Mouse (Mus musculus) subcutaneous adipose tissue, adult 2 months (tissue): Measurements from ENCODE around the gene 2810408A11Rik. TPM values are rescaled to one million over a fixed set of nuclear protein-coding genes. Genes with fewer than 3 reads are reported as not detected.

Source experiments
- polyA plus RNA-seq: library from polyadenylated mRNA; depleted of rRNA; stranded (reverse); fragments of >200 nt; gene quantifications from 2 replicates; pipeline ENCODE4 v1.2.3, GENCODE M21; 2012; ENCODE audit warnings: low replicate concordance; rRNA removed

2810408A11Rik gene
- polyA plus RNA-seq: 0.82 and 2.1 TPM in 2 replicates

DNA sequence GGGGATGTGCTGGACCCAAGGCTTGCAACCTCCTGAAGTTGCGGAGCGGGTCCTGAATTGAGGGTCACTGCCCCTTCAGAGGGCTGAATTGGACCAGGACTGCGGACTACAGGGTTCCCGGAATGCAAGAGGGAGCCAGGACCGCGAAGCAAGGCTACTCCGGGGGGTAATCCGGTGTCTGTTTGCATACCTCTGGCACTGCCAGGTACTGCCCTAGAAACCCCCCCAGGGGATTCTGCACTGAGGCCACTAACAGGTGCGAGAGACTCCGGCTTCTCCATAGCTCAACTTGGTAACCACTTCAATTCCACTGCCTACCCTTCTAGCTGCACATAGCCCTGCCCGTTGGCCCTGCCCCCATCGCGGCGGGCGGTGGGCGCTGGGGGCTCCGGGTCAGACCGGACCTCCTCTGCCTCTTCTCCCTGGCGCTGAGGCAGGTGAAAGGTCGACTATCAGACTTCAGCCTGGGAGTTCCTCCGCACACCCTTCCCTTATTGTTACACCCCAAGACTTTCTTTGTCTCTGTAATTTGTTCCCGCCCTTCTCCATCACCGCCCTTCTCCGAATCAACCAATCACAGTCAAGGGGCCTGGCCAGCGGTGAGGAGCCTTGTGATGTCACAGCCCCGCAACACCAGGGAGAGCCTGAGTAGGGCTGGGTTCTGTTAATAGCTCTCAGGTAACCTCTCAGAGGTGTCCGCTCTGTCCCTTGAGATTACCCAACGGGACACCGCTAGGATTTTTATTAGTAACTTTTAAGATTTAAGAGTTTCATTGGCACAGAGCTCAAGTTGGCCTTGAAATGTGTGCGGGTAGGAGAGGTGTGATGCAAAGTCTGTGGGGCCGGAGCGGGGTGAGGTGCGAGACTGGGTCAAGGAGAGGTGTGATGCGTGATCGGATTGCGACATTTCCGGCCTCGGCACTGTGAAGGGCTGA, at the start of gene 2810408A11Rik, which contains the start of gene Neurl4:
TSS of gene 2810408A11Rik (minus strand) at position 517 of the 935 bp plus-strand sequence.
TSS of gene Neurl4 (plus strand) at position 602 of the 935 bp plus-strand sequence.

DNA sequence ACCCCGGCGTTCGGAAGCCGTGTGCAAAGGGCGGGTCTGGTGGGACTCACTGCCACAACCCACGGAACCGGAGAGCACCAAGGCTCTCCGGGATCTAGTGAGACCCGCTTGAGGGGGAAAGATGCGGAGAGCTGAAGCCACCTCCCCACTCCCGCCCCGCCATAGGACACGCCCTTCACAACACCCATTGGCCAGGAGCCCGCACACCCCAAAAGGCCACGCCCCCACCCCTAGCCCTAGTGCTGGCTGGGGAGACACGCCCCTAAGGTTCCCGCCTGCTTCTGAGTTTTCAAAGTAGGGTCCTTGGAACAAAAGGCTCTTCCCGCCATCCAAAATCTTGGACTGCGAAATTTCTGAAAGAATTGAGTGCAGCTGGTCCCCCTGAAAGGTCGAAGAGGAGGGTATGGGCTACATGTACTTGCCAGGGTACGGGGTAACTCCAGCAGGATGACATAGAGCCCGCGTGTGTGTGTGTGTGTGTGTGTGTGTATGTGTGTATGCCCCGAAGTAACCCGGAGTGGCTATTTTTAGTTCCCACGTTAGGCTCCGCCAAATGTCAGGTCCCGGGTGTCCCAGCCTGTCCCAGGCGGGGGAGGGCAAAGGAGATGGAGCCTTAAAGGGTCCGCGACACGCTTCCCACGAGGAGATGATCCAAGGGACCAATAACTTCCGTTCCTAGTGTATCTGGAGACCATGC, 47.4 kb upstream of the 2810408A11Rik start, which contains the start of gene Slc2a4:
TSS of gene Slc2a4 (minus strand) at position 123 of the 697 bp plus-strand sequence.

DNA sequence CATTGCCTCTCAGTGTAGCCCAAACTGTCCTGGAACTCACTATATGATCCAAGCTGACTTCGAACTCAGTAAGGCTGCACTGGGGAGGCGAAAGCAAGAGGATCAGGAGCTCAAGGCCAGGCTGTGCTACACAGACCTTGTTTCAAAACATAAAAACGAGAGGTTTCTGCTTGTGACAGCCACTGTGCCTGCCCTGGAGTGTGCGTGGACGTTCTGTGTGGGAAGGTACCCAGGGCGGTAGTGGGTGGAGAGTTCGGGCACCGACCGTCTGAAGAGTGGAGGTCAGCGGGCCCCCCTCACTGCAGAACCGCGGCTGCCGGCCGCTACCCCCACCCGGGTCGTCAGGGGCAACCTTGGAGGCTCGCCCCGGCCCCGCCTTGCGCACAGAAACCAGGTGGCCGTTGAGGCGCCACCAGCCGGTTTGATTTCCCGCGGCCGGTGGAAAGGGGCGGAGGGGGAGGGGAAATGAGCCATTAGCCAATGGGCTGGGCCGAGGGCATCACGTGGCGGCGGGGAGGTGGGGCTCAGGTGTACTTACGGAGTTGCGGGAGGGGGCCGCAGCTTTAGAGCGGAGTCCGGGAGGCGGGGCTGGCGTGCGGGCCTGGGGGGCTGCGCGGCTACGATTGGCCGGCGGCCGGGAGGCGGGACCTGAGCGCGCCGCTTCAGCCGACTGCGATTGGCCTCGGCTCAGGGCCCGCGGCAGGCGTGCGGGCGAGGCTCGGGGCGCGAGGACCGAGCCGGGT, 34.5 kb upstream of the 2810408A11Rik start, which contains the start of gene Ybx2:
TSS of gene Ybx2 (plus strand) at position 660 of the 743 bp plus-strand sequence.

DNA sequence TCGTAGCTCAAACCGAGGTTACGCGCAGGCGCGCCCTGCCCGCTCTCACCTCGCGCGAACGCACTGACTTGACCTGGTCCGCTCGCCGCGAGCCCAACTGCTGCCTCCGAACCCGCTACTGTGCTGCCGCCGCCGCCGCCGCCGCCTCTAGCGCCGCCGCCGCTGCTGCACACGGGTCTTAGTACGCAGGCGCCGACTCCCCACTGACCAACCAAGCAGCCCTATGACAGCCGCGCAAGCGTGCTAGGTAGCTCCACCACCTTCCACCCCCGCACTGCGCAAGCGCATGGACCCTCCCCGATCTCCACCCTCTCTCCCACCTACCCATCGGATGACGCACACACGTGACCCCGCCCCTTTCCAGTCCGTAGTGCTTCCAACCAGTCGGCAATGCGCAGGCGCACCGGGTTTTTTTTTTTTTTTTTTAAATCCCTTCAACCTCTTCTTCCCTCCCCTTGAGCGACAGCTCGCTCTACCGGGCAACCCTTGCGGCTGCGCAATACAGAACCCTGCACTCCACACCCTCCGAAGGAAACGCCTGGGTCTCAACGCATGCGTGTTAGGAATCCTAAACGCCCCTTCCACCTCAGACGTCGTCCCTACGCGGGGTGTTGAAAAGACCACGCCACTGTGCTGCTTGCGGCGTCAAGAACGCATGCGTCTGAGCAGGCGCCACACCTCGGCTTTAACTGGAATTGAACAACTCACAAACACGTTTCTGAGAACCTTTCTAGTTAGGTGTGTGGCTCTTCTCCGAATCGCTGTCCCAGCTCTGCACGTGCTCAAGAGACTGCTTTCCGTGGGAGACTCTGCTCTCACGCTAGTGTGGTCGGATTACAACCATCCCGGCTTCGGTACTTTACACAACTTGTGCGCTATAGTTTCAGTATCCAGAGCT, 20.6 kb upstream of the 2810408A11Rik start, which contains the start of gene Eif5a:
TSS of gene Eif5a (minus strand) at position 845 of the 898 bp plus-strand sequence.

DNA sequence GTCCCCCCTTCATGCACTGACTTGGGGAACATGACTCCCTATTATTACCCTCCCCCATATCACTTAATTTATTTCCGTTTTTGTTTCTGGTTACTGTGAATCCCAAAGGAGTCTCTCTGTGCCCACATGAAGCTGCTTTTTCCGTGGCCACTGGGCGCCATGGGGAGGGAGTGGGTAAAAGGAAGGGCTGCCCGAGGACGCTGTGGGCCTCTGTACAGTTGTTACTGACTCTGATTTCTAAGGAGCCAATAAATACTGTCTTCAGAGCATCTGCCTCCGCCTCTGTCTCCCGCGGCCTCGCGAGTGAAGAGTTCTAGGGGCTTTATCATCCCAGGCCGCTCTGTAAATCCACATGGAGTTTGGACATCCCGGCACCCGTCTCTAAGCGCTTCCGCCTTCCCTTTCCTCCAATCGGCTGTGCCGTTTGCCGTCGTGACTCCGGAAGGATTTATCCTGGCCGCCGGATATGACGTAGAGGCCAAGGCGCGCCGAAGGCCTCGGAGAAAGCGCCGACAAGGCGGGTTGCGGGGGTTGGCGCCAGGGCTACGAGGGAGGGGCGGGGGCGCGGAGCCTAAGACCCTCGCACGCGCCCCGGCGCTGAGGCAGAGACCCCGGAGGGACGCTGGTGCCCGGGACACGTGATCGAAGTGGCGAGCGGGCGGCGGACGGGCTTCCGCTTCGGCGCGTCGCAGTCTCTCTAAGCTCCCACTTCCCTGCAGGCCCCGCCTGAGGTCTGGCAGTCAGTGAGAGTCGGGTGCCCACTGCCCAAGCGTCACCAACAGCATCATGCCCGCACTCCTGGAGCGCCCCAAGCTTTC, 13.0 kb upstream of the 2810408A11Rik start, which contains the start of gene Gps2:
TSS of gene Gps2 (plus strand) at position 335 of the 818 bp plus-strand sequence.

DNA sequence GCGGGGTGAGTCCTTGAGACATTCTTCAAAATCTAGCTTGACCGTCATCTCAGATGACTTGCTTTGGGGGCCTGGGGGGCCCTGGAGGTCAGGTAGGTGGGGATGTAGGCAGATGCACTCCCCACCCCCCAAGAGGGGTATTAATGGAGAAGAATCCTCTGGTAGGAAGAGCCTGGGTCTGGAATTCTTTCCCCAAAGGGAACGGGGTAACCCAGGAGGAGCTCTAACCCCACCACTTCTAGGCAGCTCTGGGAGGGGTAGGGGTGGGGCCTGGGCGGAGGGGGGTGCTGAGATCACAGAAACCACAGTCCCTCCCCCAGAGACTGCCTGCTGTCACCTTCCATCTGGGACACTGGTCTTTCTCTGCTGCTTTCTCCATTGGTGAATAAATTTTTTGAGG, 5.5 kb downstream of the 2810408A11Rik start, which contains the start of gene Acap1:
TSS of gene Acap1 (minus strand) at position 249 of the 400 bp plus-strand sequence.

DNA sequence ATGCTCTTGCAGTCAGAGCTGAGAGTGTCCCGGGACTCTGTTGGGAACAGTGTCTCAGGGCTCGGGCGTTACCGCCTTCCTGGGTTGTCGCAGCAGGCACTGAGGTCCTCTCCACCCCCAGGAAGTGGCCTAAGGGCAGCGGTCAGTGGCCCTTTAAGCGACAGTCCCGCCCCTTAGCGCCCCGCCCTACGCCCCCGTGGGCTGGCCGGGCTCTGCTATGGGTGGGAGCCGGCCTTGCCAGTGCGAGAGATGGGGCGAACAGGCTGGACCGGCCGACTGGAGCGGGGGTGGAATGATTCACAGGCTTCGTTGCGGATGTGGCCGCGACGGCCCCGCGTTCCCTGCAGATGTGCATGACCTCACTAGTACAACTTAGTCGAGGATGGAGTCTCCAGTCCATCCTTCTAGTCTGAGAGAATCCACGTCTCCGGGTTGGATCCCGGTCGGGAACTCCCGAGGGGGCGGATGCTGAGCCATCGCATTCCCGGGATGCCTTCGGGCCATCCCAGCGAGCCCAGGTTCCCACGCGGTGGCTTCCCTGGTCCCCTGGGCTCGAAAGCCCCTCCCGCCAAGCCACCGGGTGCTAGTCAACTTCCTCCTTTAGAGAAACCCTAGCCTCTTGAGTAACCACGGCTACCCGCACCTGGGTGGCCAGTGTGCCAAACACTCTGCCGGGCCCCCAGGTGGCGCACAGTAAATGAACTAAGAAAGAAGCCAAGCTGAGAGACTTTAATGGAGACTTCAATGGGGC, 19.8 kb downstream of the 2810408A11Rik start, which contains the start of gene Kctd11:
TSS of gene Kctd11 (minus strand) at position 554 of the 751 bp plus-strand sequence.

DNA sequence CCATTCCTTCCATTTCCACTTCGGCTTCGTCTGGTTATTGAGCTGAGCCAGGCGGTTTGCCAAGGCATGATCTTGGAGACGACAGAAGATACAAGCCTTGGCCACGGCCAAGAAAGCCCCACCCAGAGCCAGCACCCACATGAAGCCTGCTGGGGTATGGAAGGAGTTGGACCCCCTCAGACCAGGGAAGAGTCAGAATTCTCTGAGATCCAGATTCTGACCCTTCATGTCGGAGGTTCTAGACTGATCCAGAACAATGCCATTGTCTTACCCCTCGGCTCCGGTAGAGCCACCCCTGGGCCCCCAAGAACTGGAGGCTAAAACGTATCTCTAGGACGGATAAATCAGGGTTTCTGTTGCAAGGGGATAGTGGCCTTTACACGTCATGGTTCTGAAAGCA, 22.9 kb downstream of the 2810408A11Rik start, which contains the start of gene Tmem95:
TSS of gene Tmem95 (minus strand) at position 141 of the 400 bp plus-strand sequence.

DNA sequence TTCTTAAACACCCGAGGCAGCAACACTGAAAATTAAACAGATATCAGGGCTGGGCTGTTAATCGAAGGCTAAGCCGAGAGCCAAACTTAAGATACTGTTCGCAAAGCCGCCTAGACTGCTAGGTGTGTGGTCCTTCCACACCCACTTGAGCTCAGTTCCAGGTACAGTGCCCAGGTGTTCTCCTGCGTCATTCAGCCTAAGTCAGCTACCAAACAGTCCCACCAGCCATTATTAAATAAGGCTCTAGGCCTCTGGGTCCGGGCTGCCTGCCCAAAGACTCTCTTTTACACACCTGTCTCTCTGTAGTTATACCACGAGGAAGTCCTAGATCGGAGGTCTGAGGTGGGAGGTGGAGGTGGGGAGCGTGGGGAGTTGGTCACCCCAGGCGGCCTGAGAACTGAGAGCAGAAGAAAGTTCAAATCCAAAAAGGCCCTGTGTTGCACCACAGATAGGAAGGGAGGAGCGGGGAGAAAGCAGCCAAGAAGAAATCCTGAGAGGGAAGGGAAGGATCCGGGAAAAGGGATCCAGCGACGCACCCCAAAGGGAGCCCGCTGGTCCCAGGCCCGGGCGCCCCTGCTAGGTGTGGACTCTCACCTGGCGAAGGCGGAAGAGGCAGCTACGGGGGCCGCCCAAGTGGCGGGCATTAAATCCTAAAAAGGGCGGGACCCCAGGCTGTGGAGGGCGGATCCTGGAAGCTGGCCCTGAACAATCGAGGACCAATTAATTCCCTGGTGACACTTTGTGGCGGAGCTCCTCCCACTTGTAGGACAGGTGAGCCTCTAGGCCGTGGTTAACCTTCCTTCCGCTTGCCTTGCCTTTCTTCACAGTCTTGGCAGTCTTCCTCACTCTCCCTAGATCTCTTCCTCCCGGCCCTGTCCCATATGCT, 42.4 kb downstream of the 2810408A11Rik start, which contains the start of gene Tnk1:
TSS of gene Tnk1 (minus strand) at position 618 of the 886 bp plus-strand sequence.

Other genes with a start within 250 kb of the 2810408A11Rik start
- gene Sox15, start 245.7 kb downstream of the 2810408A11Rik start, polyA plus RNA-seq: 0.15 and 0.24 TPM in 2 replicates
- 144 and 237 TPM in 2 replicates for gene Mpdu1, start 238.3 kb downstream of the 2810408A11Rik start, polyA plus RNA-seq
- 56.3 and 61.7 TPM in 2 replicates for gene Cd68, start 234.8 kb downstream of the 2810408A11Rik start, polyA plus RNA-seq
- gene Eif4a1, start 228.6 kb downstream of the 2810408A11Rik start, polyA plus RNA-seq: 319 and 587 TPM in 2 replicates
- 85.1 and 101 TPM in 2 replicates for gene Senp3, start 218.9 kb downstream of the 2810408A11Rik start, polyA plus RNA-seq
- 6.3 and 13.6 TPM in 2 replicates for gene Tnfsf13, start 215.2 kb downstream of the 2810408A11Rik start, polyA plus RNA-seq
- gene Tnfsf12, start 205.1 kb downstream of the 2810408A11Rik start, polyA plus RNA-seq: 46.0 and 77.8 TPM in 2 replicates
- gene Tnfsfm13, start 204.9 kb downstream of the 2810408A11Rik start, polyA plus RNA-seq: 9.8 and 12.9 TPM in 2 replicates
- 15.1 and 47.7 TPM in 2 replicates for gene Polr2a, start 142.3 kb downstream of the 2810408A11Rik start, polyA plus RNA-seq
- 0.10 and 0.21 TPM in 2 replicates for gene Slc35g3, start 139.0 kb downstream of the 2810408A11Rik start, polyA plus RNA-seq
- 44.2 and 58.0 TPM in 2 replicates for gene Zbtb4, start 135.1 kb downstream of the 2810408A11Rik start, polyA plus RNA-seq
- gene Chrnb1, start 105.0 kb downstream of the 2810408A11Rik start, polyA plus RNA-seq: 15.3 and 30.1 TPM in 2 replicates
- 9.8 and 16.7 TPM in 2 replicates for gene Fgf11, start 99.1 kb downstream of the 2810408A11Rik start, polyA plus RNA-seq
- gene Tmem102, start 95.4 kb downstream of the 2810408A11Rik start, polyA plus RNA-seq: 0.16 and 7.0 TPM in 2 replicates
- gene Gm39566, start 85.7 kb downstream of the 2810408A11Rik start, polyA plus RNA-seq: not detected in 2 replicates
- not detected in 2 replicates for gene Spem2, start 82.5 kb downstream of the 2810408A11Rik start, polyA plus RNA-seq
- gene Spem1, start 78.8 kb downstream of the 2810408A11Rik start, polyA plus RNA-seq: 0.31 TPM in 1 of 2 replicates, not detected in the other
- 21.2 and 76.1 TPM in 2 replicates for gene Nlgn2, start 63.2 kb downstream of the 2810408A11Rik start, polyA plus RNA-seq
- gene Tmem256, start 62.5 kb downstream of the 2810408A11Rik start, polyA plus RNA-seq: 256 and 336 TPM in 2 replicates
- 134 and 164 TPM in 2 replicates for gene Plscr3, start 54.6 kb downstream of the 2810408A11Rik start, polyA plus RNA-seq
- gene Tnk1, start 42.3 kb downstream of the 2810408A11Rik start, polyA plus RNA-seq: 5.0 and 6.3 TPM in 2 replicates
- gene Tmem95, start 23.0 kb downstream of the 2810408A11Rik start, polyA plus RNA-seq: not detected in 2 replicates
- 9.5 and 11.7 TPM in 2 replicates for gene Kctd11, start 19.6 kb downstream of the 2810408A11Rik start, polyA plus RNA-seq
- 3.5 and 5.1 TPM in 2 replicates for gene Acap1, start 5.4 kb downstream of the 2810408A11Rik start, polyA plus RNA-seq
- 40.1 and 69.0 TPM in 2 replicates for gene Neurl4, start 85 bp upstream of the 2810408A11Rik start, polyA plus RNA-seq
- gene Gps2, start 12.9 kb upstream of the 2810408A11Rik start, polyA plus RNA-seq: 74.4 and 90.7 TPM in 2 replicates
- 533 and 726 TPM in 2 replicates for gene Eif5a, start 21.0 kb upstream of the 2810408A11Rik start, polyA plus RNA-seq
- 8.7 and 20.8 TPM in 2 replicates for gene Ybx2, start 34.8 kb upstream of the 2810408A11Rik start, polyA plus RNA-seq
- gene Slc2a4, start 47.2 kb upstream of the 2810408A11Rik start, polyA plus RNA-seq: 205 and 344 TPM in 2 replicates
- gene Cldn7, start 63.8 kb upstream of the 2810408A11Rik start, polyA plus RNA-seq: 0.49 and 65.8 TPM in 2 replicates
- gene Ctdnep1, start 80.2 kb upstream of the 2810408A11Rik start, polyA plus RNA-seq: 106 and 148 TPM in 2 replicates
- gene Elp5, start 81.5 kb upstream of the 2810408A11Rik start, polyA plus RNA-seq: 95.6 and 101 TPM in 2 replicates
- 566 and 640 TPM in 2 replicates for gene Gabarap, start 90.2 kb upstream of the 2810408A11Rik start, polyA plus RNA-seq
- gene Phf23, start 94.8 kb upstream of the 2810408A11Rik start, polyA plus RNA-seq: 17.1 and 38.9 TPM in 2 replicates
- 9.4 and 27.1 TPM in 2 replicates for gene Dvl2, start 99.6 kb upstream of the 2810408A11Rik start, polyA plus RNA-seq
- 153 and 251 TPM in 2 replicates for gene Acadvl, start 114.4 kb upstream of the 2810408A11Rik start, polyA plus RNA-seq
- gene Dlg4, start 116.0 kb upstream of the 2810408A11Rik start, polyA plus RNA-seq: 16.9 and 56.2 TPM in 2 replicates
- gene Asgr1, start 153.1 kb upstream of the 2810408A11Rik start, polyA plus RNA-seq: 0.13 and 0.24 TPM in 2 replicates
- gene Asgr2, start 191.7 kb upstream of the 2810408A11Rik start, polyA plus RNA-seq: 1.3 and 5.5 TPM in 2 replicates
- gene Mgl2, start 229.3 kb upstream of the 2810408A11Rik start, polyA plus RNA-seq: 25.4 and 35.8 TPM in 2 replicates